Mouse (Mus musculus): Measurements from ENCODE around the gene Ric3. TPM values are rescaled to one million over a fixed set of nuclear protein-coding genes. Genes with fewer than 3 reads are reported as not detected.

The Ric3 gene
- polyA plus RNA-seq, 1 experiment from 2014 or later, result 0.58 TPM

GRCm38 (mm10) chr7:109114950-109115349 is 31.8 kb upstream of the Ric3 start:
- ATAC-seq (no peak), DNase-seq (ENCODE audit: low spot score) (peak; percentile 1)
- Histone ChIP-seq H3K9ac (replicated peaks; ENCODE audit: low read depth) (no peak overlapping the region), H3K4me2 (replicated peaks; ENCODE audit: low read depth, low read length) (no peak overlapping the region), H3K36me3 (ENCODE audit: insufficient read depth, low read length) (no peaks in the 10 kb centered on the region), H3K9me3 (ENCODE audit: low read length) (no peaks in the 10 kb centered on the region), H3K27ac (ENCODE audit: low read length) (no peak overlapping the region), H3K4me3 (ENCODE audit: low read depth, low read length) (no peak overlapping the region), H3K27me3 (replicated peaks; ENCODE audit: insufficient read depth, low read length) (no peaks in the 10 kb centered on the region), H3K4me1 (ENCODE audit: insufficient read depth, low read depth, low read length) (no peaks in the 10 kb centered on the region)
- WGBS, result 16% methylated on average over 10 of the region's 10 CpGs
- TF ChIP-seq EP300 (IDR thresholded peaks at IDR 0.05), result no peak
- TF ChIP-seq CTCF (IDR thresholded peaks at IDR 0.05), result no peak

- Histone ChIP-seq H3K36me3 (ENCODE audit: insufficient read depth, low read length) (no peaks in the 10 kb centered on the region), H3K27me3 (replicated peaks; ENCODE audit: insufficient read depth, low read length) (no peaks in the 10 kb centered on the region), H3K9ac (replicated peaks; ENCODE audit: low read depth) (no peak overlapping the region), H3K27ac (ENCODE audit: low read length) (no peak overlapping the region), H3K9me3 (ENCODE audit: low read length) (no peaks in the 10 kb centered on the region), H3K4me3 (ENCODE audit: low read depth, low read length) (no peak overlapping the region), H3K4me1 (ENCODE audit: insufficient read depth, low read depth, low read length) (no peaks in the 10 kb centered on the region), H3K4me2 (replicated peaks; ENCODE audit: low read depth, low read length) (no peak overlapping the region)
- DNase-seq (ENCODE audit: low spot score) (peak; percentile 3), ATAC-seq (no peak)
- no peak for TF ChIP-seq CTCF (IDR thresholded peaks at IDR 0.05)
- TF ChIP-seq EP300 (IDR thresholded peaks at IDR 0.05), result no peak
- 54% methylated on average over 5 of the region's 5 CpGs for WGBS
Measured at GRCm38 (mm10) chr7:109111000-109111399, 27.9 kb upstream of the Ric3 start.

GRCm38 (mm10) chr7:109104894-109105293 is 21.8 kb upstream of the Ric3 start:
- DNase-seq (ENCODE audit: low spot score), result peak; percentile 1
- Histone ChIP-seq H3K4me2 (replicated peaks; ENCODE audit: low read depth, low read length) (no peak overlapping the region), H3K4me3 (ENCODE audit: low read depth, low read length) (no peak overlapping the region), H3K36me3 (ENCODE audit: insufficient read depth, low read length) (no peaks in the 10 kb centered on the region), H3K27me3 (replicated peaks; ENCODE audit: insufficient read depth, low read length) (no peaks in the 10 kb centered on the region), H3K27ac (ENCODE audit: low read length) (no peak overlapping the region), H3K4me1 (ENCODE audit: insufficient read depth, low read depth, low read length) (no peaks in the 10 kb centered on the region), H3K9ac (replicated peaks; ENCODE audit: low read depth) (no peak overlapping the region), H3K9me3 (ENCODE audit: low read length) (no peaks in the 10 kb centered on the region)
- no peak for ATAC-seq
- TF ChIP-seq EP300 (IDR thresholded peaks at IDR 0.05) (no peak), CTCF (IDR thresholded peaks at IDR 0.05) (no peak)
- 24% methylated on average over 1 of the region's 1 CpGs for WGBS

- no peaks in the 10 kb centered on the region for H3K27me3 ChIP-seq (replicated peaks; ENCODE audit: insufficient read depth, low read length)
- H3K27ac ChIP-seq (ENCODE audit: low read length), result no peak overlapping the region
- DNase-seq (ENCODE audit: low spot score), result peak; percentile 1
- 83% methylated on average over 3 of the region's 3 CpGs for WGBS
- H3K36me3 ChIP-seq (ENCODE audit: insufficient read depth, low read length), result no peaks in the 10 kb centered on the region
- H3K4me1 ChIP-seq (ENCODE audit: insufficient read depth, low read depth, low read length), result no peaks in the 10 kb centered on the region
- no peak for ATAC-seq
- TF ChIP-seq CTCF (IDR thresholded peaks at IDR 0.05) (no peak), EP300 (IDR thresholded peaks at IDR 0.05) (no peak)
- H3K4me2 ChIP-seq (replicated peaks; ENCODE audit: low read depth, low read length), result no peak overlapping the region
- H3K9ac ChIP-seq (replicated peaks; ENCODE audit: low read depth), result no peak overlapping the region
- no peaks in the 10 kb centered on the region for H3K9me3 ChIP-seq (ENCODE audit: low read length)
- no peak overlapping the region for H3K4me3 ChIP-seq (ENCODE audit: low read depth, low read length)
Measured at GRCm38 (mm10) chr7:109101167-109101566, 18.0 kb upstream of the Ric3 start.

GRCm38 (mm10) chr7:109098145-109099018 is 15.3 kb upstream of the Ric3 start:
- Histone ChIP-seq H3K4me3 (ENCODE audit: low read depth, low read length) (no peak overlapping the region), H3K9ac (replicated peaks; ENCODE audit: low read depth) (no peak overlapping the region), H3K36me3 (ENCODE audit: insufficient read depth, low read length) (no peaks in the 10 kb centered on the region), H3K27ac (ENCODE audit: low read length) (no peak overlapping the region), H3K9me3 (ENCODE audit: low read length) (no peaks in the 10 kb centered on the region), H3K4me1 (ENCODE audit: insufficient read depth, low read depth, low read length) (no peaks in the 10 kb centered on the region), H3K4me2 (replicated peaks; ENCODE audit: low read depth, low read length) (no peak overlapping the region), H3K27me3 (replicated peaks; ENCODE audit: insufficient read depth, low read length) (no peaks in the 10 kb centered on the region)
- ATAC-seq (no peak), DNase-seq (ENCODE audit: low spot score) (peak; percentile 5)
- TF ChIP-seq CTCF (IDR thresholded peaks at IDR 0.05) (peak; percentile 60), EP300 (IDR thresholded peaks at IDR 0.05) (no peak)
- 31% methylated on average over 6 of the region's 6 CpGs for WGBS

- peak; percentile 3 for DNase-seq (ENCODE audit: low spot score)
- WGBS, result 39% methylated on average over 7 of the region's 7 CpGs
- no peak overlapping the region for H3K4me3 ChIP-seq (ENCODE audit: low read depth, low read length)
Measured at GRCm38 (mm10) chr7:109097203-109097602, 14.1 kb upstream of the Ric3 start.

More at GRCm38 (mm10) chr7:109097203-109097602, 14.1 kb upstream of the Ric3 start:
- Histone ChIP-seq H3K27ac (ENCODE audit: low read length) (no peak overlapping the region), H3K4me2 (replicated peaks; ENCODE audit: low read depth, low read length) (no peak overlapping the region), H3K9ac (replicated peaks; ENCODE audit: low read depth) (no peak overlapping the region), H3K27me3 (replicated peaks; ENCODE audit: insufficient read depth, low read length) (no peaks in the 10 kb centered on the region), H3K36me3 (ENCODE audit: insufficient read depth, low read length) (no peaks in the 10 kb centered on the region), H3K4me1 (ENCODE audit: insufficient read depth, low read depth, low read length) (no peaks in the 10 kb centered on the region), H3K9me3 (ENCODE audit: low read length) (no peaks in the 10 kb centered on the region)
- no peak for TF ChIP-seq EP300 (IDR thresholded peaks at IDR 0.05)
- TF ChIP-seq CTCF (IDR thresholded peaks at IDR 0.05), result no peak
- no peak for ATAC-seq
